Mouse (Mus musculus) gastrocnemius, postnatal 14 days (tissue): ENCODE data around the gene C130050O18Rik. TPM values are rescaled to one million over a fixed set of nuclear protein-coding genes. Genes with fewer than 3 reads are reported as not detected.
A peak's percentile ranks its signal among the peaks of the same experiment; 100 is the strongest.

Experiments used
- DNase-seq: peaks from one replicate; pipeline ENCODE4 v3.0.0; 2021; ENCODE audit warnings: mixed read lengths
- intact Hi-C: fragments of 180-260 bp; cut with DNase I; formaldehyde crosslinking; loops from one replicate; pipeline ENCODE4 v1.15.1; 2025; ENCODE audit warnings: low total_unique reads
- microRNA-seq, 2 experiments: library from miRNA; unstranded; fragments of <30 nt; microRNA quantifications; one replicate each; pipeline ENCODE4 v1.2.0; 2021
- total RNA-seq, 2 experiments: library from RNA; stranded (reverse); gene quantifications; 2 replicates each; pipeline ENCODE4 v1.2.3; 2021

The C130050O18Rik gene
- total RNA-seq, 2 experiments from 2014 or later, result 0.39 to 0.60 TPM

DNA sequence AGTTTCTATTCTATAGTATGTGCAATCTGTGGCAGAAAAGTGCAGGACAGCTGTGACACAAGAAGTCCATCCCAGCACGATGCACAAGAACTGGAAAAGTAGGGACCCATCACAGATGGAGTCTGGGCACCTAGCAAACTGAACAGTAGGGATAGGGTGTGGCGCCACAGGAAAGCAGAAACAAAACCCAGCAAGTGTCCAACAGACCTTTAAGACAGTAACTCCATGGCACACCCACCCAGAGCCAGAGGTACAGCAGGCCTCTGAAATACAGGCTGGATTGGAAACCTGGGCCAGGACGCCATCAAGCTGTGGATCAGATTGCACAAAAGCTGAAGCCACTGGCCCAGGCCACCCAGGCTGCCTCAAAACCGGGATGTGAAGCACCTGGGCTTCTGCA lies 37.9 kb downstream of the C130050O18Rik start:
- intact Hi-C loops, result no loop called here
- no peak for DNase-seq

DNA sequence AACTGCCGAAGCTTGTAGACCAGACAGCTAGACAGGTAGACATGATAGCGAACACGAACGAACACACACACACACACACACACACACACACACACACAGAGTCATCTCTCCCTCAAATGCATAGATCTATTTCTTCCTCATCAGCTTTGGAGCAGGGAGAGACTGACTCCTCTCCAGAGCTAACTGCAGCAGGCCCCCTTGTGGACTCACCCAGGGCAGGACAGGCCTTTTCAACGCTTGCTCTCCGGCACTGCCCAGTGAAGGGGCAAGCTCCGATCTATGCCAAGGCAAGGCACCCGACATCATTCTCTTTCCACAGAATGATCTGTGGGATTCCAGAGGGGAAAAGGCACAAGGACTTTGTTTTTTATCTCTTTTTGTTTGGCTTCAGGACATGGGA lies 40.2 kb downstream of the C130050O18Rik start:
- intact Hi-C loops, result no loop called here
- no peak for DNase-seq

DNA sequence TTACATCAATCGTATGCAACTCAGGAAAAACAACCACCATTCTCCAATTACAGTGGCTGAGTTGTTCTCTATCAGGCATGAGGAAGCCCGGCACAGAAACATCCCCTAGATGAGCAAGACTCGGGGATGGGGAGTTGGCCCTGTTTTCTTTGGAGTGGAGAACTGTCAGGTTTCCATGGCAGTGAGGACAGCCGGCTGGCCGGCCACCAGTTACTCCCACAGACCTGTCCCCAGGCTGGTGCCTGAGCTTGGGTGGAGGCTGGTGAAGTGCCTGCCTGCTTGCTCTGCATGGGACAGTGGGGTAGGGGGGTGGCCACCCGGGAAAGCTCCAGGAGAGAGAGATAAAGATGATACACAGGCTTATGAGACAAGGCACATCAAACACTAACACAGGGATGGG lies 42.9 kb downstream of the C130050O18Rik start:
- DNase-seq, result no peak
- intact Hi-C loops, result no loop called here

DNA sequence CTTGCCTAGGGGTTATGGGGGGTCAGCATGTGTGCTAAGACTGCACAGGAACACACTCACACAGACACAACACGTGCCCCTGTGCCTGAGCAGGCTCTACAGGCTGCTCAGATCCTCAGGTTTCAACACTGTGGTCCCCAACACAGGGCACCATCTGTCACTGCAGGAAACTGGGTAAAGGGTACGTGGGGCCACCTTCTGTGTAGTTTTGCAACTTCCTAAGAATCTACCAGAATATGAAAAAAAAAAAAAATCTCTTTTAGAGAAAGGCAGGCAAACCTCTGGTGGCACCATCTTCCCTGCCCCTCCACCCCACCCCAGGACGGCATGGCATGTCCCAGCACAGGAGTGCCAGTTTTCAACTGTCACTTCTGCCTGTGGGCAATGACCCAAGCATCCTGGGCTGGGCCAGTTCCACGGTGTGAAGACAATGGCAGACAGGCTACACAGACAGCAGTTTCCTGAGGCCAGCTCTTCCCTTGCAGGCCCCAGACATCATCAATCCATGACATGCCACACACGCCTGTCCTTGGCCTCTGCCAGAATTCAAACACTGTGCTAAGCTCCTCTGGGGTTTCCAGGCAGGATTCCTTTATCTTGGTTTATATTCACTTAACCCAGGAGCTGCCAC lies 44.2 kb downstream of the C130050O18Rik start:
- DNase-seq, result no peak
- intact Hi-C loops, result no loop called here

DNA sequence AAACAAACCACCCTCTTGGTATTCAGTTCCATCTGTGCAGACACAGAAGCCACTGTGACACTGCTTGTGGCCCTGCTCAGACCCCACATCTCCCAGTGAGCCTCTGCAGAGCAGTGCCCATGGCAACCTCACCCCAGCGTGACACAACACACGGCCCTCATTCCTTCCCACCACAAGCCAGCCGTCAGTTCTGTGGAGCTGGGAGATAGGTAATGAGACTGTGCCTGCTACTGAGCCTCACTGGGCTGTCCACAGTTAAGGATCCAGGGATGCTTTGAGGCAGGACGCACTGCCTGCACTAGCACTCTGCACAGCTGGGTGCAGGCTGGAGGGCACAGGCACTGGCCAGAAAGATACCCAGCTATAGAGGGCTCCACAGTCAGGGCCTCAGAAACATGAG lies 44.8 kb downstream of the C130050O18Rik start:
- intact Hi-C loops, result no loop called here
- DNase-seq, result no peak

GRCm38 (mm10) chr5:139453031-139453430 lies 48.0 kb downstream of the C130050O18Rik start:
- intact Hi-C loops, result no loop called here
- DNase-seq, result no peak

DNA sequence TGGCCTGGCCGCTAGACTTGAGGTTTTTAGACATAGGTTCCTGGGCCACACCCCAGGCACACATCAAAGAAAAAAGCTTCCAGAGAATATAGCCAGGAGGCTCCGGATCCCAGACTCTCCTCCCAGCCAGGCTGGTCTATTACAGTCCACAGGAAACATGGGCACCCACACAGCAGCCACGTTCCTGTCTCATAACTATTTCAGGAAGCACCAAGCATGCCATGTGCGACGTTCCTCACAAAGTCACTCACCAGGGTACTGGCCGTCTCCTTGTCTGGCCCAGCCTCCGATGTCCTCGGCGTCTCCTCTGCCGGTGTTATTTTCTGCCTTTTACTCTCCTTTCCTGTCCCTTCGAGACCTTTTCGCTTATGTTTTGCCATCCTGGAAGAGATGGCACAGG lies 50.1 kb downstream of the C130050O18Rik start:
- intact Hi-C loops, result no loop called here
- no peak for DNase-seq

DNA sequence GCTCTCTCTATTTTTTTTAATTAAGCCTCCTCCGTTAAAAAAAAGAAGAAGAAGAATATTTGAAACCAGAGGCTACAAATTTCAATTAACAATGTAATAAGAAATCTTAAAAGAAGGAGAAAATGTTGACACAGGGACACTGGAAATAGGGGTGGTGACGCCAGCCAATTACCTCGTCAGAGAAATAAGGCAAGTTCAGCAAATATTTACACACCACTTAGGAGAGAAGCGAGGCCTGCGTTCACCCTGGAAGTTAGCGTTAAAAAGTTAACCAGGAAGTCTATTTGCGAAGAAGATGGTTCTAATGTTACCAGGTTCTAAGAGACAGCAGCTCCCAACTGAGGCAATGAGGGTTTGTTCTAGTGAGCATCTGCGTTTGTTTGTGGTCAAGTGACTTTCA lies 52.2 kb downstream of the C130050O18Rik start:
- DNase-seq, result no peak
- intact Hi-C loops, result no loop called here

DNA sequence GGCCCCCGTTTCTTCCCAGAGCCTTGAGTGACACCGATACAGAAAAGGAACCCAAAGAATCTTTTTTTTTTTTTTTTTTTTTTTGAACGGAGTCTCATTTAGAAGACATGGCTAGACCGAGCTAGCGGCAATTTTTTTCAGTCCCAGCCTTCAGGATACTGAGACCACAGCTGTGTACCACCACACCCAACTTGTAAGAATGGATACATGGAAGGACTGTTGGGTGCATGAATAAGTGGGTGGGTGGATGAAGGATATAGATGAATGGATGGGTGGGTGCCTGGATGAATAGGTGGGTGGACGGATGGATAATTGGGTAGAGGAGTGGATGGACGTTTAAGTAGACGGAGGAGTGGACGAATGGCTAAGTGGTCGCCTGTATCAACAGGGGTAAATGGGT lies 54.9 kb downstream of the C130050O18Rik start:
- intact Hi-C loops, result loop anchor here (5.0 kb wide), 1 partner anchor 48 kb away; no protein-coding TSS in a partner anchor

GRCm38 (mm10) chr5:139460384-139461067 lies 55.4 kb downstream of the C130050O18Rik start, which contains the start of gene 3110082I17Rik:
Gene 3110082I17Rik, minus strand, starts transcription at chr5:139460527.
- intact Hi-C loops, result loop anchor here (5.0 kb wide), 1 partner anchor 48 kb away; no protein-coding TSS in a partner anchor

More for the DNA sequence above, 54.9 kb downstream of the C130050O18Rik start:
- no peak for DNase-seq

DNA sequence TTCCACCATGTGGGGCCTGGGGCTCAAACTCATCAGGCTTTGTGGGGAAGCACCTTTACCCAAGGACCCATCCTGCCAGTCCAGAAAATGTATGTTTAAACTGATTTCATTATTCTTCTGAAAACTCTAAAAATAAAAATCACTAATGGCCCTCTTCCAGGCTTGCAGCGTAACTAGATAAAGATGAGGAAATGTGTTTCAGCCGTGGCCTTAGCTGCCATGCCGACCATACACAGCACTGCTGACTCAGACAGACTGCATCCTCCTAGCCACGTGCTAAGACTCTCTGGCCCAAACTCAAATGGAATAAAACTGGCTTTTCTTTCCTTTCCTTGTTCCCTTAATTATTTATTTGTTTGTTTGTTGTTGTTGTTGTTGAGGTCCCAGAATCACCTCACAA lies 59.8 kb downstream of the C130050O18Rik start:
- no peak for DNase-seq
- intact Hi-C loops, result loop anchor here (5.0 kb wide), 2 partner anchors 53 to 103 kb away; no protein-coding TSS in a partner anchor

More at GRCm38 (mm10) chr5:139460384-139461067, 55.4 kb downstream of the C130050O18Rik start, which contains the start of gene 3110082I17Rik:
- peak; percentile 98 for DNase-seq

Small RNA genes within 50 kb of the gene (microRNA-seq; reads per million reads assigned to microRNA genes)
- 172 to 212 reads per million in 2 experiments for gene Mir339

Other genes with a start within 250 kb of the C130050O18Rik start
- gene Sun1, start 204.6 kb upstream of the C130050O18Rik start, total RNA-seq, result 10 to 100 TPM; 31.0 to 33.2 TPM
- 10 to 100 TPM; 36.2 to 39.8 TPM for gene Get4, start 153.0 kb upstream of the C130050O18Rik start, total RNA-seq
- 1 to 10 TPM in 1 of 2 experiments, under 1 TPM in 1; 0.78 to 2.0 TPM for gene Adap1, start 79.7 kb upstream of the C130050O18Rik start, total RNA-seq
- gene Cox19, start 53.9 kb upstream of the C130050O18Rik start, total RNA-seq, result 10 to 100 TPM; 58.6 to 79.3 TPM
- gene Cyp2w1, start 52.7 kb upstream of the C130050O18Rik start, total RNA-seq, result not detected
- gene Gpr146, start 27.6 kb upstream of the C130050O18Rik start, total RNA-seq, result 10 to 100 TPM; 17.2 to 26.0 TPM
- gene Gper1, start 17.9 kb downstream of the C130050O18Rik start, total RNA-seq, result 1 to 10 TPM; 2.2 to 2.4 TPM
- 1 to 10 TPM; 9.2 TPM for gene 3110082I17Rik, start 55.2 kb downstream of the C130050O18Rik start, total RNA-seq
- 10 to 100 TPM in 1 of 2 experiments, 1 to 10 TPM in 1; 8.6 to 10.2 TPM for gene Zfand2a, start 79.3 kb downstream of the C130050O18Rik start, total RNA-seq
- gene Uncx, start 138.2 kb downstream of the C130050O18Rik start, total RNA-seq, result not detected